Mouse (Mus musculus): ENCODE measurements around the gene Myh13. TPM values are rescaled to one million over a fixed set of nuclear protein-coding genes. Genes with fewer than 3 reads are reported as not detected.

The Myh13 gene
- polyA plus RNA-seq, 1 experiment = 0.27 TPM

- no peak overlapping the region for H3K4me3 ChIP-seq (ENCODE audit: insufficient read depth, low read length)
- H3K27ac ChIP-seq (ENCODE audit: insufficient read depth, low read length) = no peak overlapping the region
- H3K4me1 ChIP-seq (ENCODE audit: control insufficient read depth, insufficient read depth, low read length) = no peaks in the 10 kb centered on the region
- TF ChIP-seq POLR2A (IDR thresholded peaks at IDR 0.05; ENCODE audit: extremely low read depth, insufficient read depth, low read length) (no peak), CTCF (IDR thresholded peaks at IDR 0.05; ENCODE audit: extremely low read depth, insufficient read depth, low read length) (no peak; the same call in 1 of the 2 replicates)
Measured at GRCm38 (mm10) chr11:67353011-67353410, 31.6 kb downstream of the Myh13 start.

DNA sequence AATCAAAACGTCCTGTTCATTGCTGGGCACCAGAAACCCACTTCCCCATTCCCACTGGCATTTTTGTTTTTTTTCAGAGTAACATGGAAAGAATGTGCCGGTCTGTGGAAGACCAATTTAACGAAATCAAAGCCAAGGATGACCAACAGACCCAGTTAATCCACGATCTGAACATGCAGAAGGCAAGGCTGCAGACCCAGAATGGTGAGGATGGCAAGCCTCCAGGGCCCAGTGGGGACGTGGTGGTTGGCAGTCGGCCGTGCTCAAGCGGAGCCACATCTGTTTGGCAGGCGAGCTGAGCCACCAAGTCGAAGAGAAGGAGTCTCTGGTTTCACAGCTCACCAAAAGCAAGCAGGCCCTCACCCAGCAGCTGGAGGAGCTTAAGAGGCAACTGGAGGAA is 36.6 kb downstream of the Myh13 start:
- H3K4me3 ChIP-seq (ENCODE audit: insufficient read depth, low read length) = no peak overlapping the region
- TF ChIP-seq POLR2A (IDR thresholded peaks at IDR 0.05; ENCODE audit: extremely low read depth, insufficient read depth, low read length) (no peak), CTCF (IDR thresholded peaks at IDR 0.05; ENCODE audit: extremely low read depth, insufficient read depth, low read length) (no peak)
- no peak overlapping the region for H3K27ac ChIP-seq (ENCODE audit: insufficient read depth, low read length)
- 0 out of 2 replicates have a peak, but pooled peaks cover 1% of the 10 kb centered on the region for H3K4me1 ChIP-seq (ENCODE audit: control insufficient read depth, insufficient read depth, low read length)

GRCm38 (mm10) chr11:67362236-67362635 is 40.8 kb downstream of the Myh13 start:
- Histone ChIP-seq H3K4me1 (ENCODE audit: control insufficient read depth, insufficient read depth, low read length) (0 out of 2 replicates have a peak, but pooled peaks cover 1% of the 10 kb centered on the region), H3K4me3 (ENCODE audit: insufficient read depth, low read length) (no peak overlapping the region), H3K27ac (ENCODE audit: insufficient read depth, low read length) (no peak overlapping the region)
- TF ChIP-seq CTCF (IDR thresholded peaks at IDR 0.05; ENCODE audit: extremely low read depth, insufficient read depth, low read length) (no peak), POLR2A (IDR thresholded peaks at IDR 0.05; ENCODE audit: extremely low read depth, insufficient read depth, low read length) (no peak)

DNA sequence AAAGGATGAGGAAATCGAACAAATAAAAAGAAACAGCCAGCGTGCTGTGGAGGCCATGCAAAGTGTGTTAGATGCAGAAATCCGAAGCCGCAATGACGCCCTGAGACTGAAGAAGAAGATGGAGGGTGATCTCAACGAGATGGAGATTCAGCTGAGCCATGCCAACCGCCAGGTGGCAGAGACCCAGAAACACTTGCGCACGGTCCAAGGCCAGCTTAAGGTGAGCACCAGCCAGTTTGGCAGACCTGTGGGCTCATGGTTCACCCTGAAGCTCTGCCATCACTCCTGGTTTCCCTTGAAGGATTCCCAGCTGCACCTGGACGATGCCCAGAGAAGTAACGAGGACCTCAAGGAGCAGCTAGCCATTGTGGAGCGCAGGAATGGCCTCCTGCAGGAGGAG is 43.1 kb downstream of the Myh13 start:
- H3K4me1 ChIP-seq (ENCODE audit: control insufficient read depth, insufficient read depth, low read length) = no peaks in the 10 kb centered on the region
- H3K27ac ChIP-seq (ENCODE audit: insufficient read depth, low read length) = no peak overlapping the region
- no peak overlapping the region for H3K4me3 ChIP-seq (ENCODE audit: insufficient read depth, low read length)
- TF ChIP-seq CTCF (IDR thresholded peaks at IDR 0.05; ENCODE audit: extremely low read depth, insufficient read depth, low read length) (no peak), POLR2A (IDR thresholded peaks at IDR 0.05; ENCODE audit: extremely low read depth, insufficient read depth, low read length) (no peak)

- no peak overlapping the region for H3K4me3 ChIP-seq (ENCODE audit: insufficient read depth, low read length)
- TF ChIP-seq CTCF (IDR thresholded peaks at IDR 0.05; ENCODE audit: extremely low read depth, insufficient read depth, low read length) (no peak), POLR2A (IDR thresholded peaks at IDR 0.05; ENCODE audit: extremely low read depth, insufficient read depth, low read length) (no peak)
- no peak overlapping the region for H3K27ac ChIP-seq (ENCODE audit: insufficient read depth, low read length)
- no peaks in the 10 kb centered on the region for H3K4me1 ChIP-seq (ENCODE audit: control insufficient read depth, insufficient read depth, low read length)
Measured at GRCm38 (mm10) chr11:67364986-67365721, 43.7 kb downstream of the Myh13 start.

DNA sequence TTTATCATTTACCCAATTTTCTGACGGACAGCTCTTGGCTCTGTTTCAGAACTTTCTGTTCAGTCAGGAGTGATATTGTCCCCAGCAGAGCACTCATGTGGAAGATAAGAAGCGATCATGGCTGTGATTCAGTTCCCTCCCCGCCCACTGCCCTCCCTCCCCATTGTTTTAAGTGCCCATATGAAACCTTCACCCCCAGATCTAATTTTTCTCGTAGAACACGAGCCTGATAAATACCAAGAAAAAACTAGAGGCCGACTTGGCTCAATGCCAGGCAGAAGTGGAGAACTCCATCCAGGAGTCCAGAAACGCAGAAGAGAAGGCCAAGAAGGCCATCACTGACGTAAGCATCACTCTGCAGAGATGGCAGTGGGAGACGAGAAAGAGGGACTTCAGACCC is 45.5 kb downstream of the Myh13 start:
- Histone ChIP-seq H3K4me1 (ENCODE audit: control insufficient read depth, insufficient read depth, low read length) (no peaks in the 10 kb centered on the region), H3K4me3 (ENCODE audit: insufficient read depth, low read length) (no peak overlapping the region), H3K27ac (ENCODE audit: insufficient read depth, low read length) (no peak overlapping the region)
- no peak for TF ChIP-seq CTCF (IDR thresholded peaks at IDR 0.05; ENCODE audit: extremely low read depth, insufficient read depth, low read length)
- no peak for TF ChIP-seq POLR2A (IDR thresholded peaks at IDR 0.05; ENCODE audit: extremely low read depth, insufficient read depth, low read length)

DNA sequence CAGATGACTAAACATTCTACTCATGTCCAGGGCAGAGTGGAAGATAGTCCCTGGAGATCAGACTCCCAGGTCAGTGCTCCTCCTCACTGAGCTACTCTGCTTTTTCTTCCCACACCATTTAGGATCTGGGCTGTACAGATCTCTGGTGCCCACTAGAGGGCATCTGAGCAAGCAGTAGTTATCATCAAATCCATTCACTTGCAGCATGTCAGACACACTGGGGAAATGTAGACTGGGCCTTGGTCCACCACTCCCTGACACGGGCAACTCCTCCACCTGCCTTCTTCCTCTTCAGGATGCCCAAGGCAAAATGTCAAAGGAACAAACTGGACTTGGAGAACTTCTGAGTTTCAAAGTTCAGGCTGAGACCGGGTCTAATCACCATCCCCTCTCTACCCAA is 51.9 kb downstream of the Myh13 start:
- H3K4me3 ChIP-seq (ENCODE audit: insufficient read depth, low read length) = no peak overlapping the region
- no peak overlapping the region for H3K27ac ChIP-seq (ENCODE audit: insufficient read depth, low read length)
- TF ChIP-seq POLR2A (IDR thresholded peaks at IDR 0.05; ENCODE audit: extremely low read depth, insufficient read depth, low read length) = no peak
- TF ChIP-seq CTCF (IDR thresholded peaks at IDR 0.05; ENCODE audit: extremely low read depth, insufficient read depth, low read length) = peak; percentile 75
- H3K4me1 ChIP-seq (ENCODE audit: control insufficient read depth, insufficient read depth, low read length) = no peaks in the 10 kb centered on the region

DNA sequence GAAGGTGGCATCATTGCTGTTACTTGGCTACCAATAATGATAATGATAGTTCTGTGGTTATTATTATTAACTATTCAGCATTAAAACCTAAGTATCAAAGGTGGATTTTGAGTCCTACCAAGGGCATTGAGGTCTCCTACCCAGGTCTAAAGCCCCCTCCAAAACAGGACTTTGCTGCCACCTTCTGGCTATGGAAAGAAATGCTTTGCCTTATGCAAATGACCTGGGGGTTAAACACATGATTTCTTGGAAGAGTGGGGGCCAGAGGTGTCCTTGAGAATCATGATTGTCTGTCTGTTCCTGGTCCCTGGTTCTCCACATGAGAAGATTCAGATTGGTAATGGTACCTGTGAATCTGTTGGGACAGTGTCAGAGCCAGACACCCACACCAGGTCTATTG is 54.9 kb downstream of the Myh13 start:
- Histone ChIP-seq H3K4me3 (ENCODE audit: insufficient read depth, low read length) (no peak overlapping the region), H3K4me1 (ENCODE audit: control insufficient read depth, insufficient read depth, low read length) (no peaks in the 10 kb centered on the region), H3K27ac (ENCODE audit: insufficient read depth, low read length) (no peak overlapping the region)
- TF ChIP-seq CTCF (IDR thresholded peaks at IDR 0.05; ENCODE audit: extremely low read depth, insufficient read depth, low read length) = peak; percentile 59
- no peak for TF ChIP-seq POLR2A (IDR thresholded peaks at IDR 0.05; ENCODE audit: extremely low read depth, insufficient read depth, low read length)

DNA sequence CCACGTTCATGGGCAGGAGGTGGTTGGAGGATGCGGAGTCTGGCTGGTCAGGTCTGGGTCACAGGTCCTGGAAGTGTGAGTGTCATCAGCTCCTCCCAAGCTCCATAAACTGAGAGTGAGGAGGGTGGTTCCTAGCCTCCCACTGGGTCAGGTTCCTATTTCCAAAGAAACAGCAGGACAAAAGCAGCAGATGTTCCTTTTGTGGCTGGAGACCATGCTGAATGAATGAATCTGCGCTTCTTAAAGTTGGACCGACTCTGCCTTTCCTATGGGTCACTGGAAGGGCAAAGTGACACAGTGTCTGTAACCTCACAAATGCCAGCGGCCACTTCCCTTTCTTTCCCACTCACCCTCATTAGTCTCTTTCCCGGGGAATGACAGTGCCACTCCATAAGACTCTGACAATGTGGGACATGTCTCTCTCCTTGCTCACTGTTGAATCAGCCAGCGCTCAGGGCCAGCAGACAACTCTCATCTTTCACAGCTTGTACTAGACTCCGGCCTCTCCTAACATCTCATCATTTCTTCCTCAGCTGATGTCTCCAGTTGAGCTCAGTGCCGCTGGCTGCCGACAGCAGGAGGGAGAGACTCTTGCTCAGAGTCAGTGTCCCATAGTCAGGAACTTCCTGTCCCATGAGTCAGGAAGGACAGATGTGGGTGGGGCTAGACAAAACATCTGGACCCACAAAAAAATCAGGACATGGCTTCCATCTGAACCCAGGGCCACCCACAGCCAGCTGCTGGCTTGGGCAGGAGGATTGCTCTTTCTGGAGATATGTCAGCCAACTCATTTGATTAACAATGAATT is 58.4 kb downstream of the Myh13 start:
- TF ChIP-seq CTCF (IDR thresholded peaks at IDR 0.05; ENCODE audit: extremely low read depth, insufficient read depth, low read length) = no peak
- TF ChIP-seq POLR2A (IDR thresholded peaks at IDR 0.05; ENCODE audit: extremely low read depth, insufficient read depth, low read length) = no peak
- Histone ChIP-seq H3K4me1 (ENCODE audit: control insufficient read depth, insufficient read depth, low read length) (no peaks in the 10 kb centered on the region), H3K4me3 (ENCODE audit: insufficient read depth, low read length) (no peak overlapping the region), H3K27ac (ENCODE audit: insufficient read depth, low read length) (no peak overlapping the region)

DNA sequence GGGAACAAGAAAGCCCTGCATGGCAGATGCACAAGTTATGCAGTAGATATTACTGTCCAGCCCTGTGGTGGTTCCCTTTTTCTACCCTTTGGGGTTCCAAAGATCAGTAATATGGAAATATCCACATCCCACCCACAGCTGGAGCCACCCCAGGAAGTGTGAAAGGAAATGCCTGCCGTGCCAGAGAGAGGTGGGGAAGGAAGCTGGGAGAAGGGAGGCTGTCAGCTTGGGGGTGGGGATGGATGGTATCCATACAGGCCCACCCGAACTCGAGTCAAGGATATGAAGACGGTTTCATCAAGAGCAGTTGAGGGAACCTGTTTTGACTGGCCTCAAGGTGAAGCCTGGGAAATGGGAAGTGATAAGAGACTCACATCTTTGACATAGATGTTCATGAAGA is 60.4 kb downstream of the Myh13 start:
- Histone ChIP-seq H3K4me3 (ENCODE audit: insufficient read depth, low read length) (no peak overlapping the region), H3K27ac (ENCODE audit: insufficient read depth, low read length) (no peak overlapping the region), H3K4me1 (ENCODE audit: control insufficient read depth, insufficient read depth, low read length) (no peaks in the 10 kb centered on the region)
- TF ChIP-seq POLR2A (IDR thresholded peaks at IDR 0.05; ENCODE audit: extremely low read depth, insufficient read depth, low read length) (no peak), CTCF (IDR thresholded peaks at IDR 0.05; ENCODE audit: extremely low read depth, insufficient read depth, low read length) (no peak)
